Mouse (Mus musculus) frontal cortex, adult (tissue): Measurements from ENCODE around the gene Isoc2a.
"Not testable (repeated sequence)": the region's sequence is repeated elsewhere in the genome, so short reads cannot be mapped to it uniquely, and the experiment has no call there.

ENCODE experiments used
- ATAC-seq: cut with Nextera tagmentation; 2 replicates; pipeline ENCODE4 v1.9.2; 2017; ENCODE audit warnings: mild to moderate bottlenecking, moderate library complexity, mixed read lengths; ENCODE audit not compliant: low TSS enrichment

The Isoc2a gene

DNA sequence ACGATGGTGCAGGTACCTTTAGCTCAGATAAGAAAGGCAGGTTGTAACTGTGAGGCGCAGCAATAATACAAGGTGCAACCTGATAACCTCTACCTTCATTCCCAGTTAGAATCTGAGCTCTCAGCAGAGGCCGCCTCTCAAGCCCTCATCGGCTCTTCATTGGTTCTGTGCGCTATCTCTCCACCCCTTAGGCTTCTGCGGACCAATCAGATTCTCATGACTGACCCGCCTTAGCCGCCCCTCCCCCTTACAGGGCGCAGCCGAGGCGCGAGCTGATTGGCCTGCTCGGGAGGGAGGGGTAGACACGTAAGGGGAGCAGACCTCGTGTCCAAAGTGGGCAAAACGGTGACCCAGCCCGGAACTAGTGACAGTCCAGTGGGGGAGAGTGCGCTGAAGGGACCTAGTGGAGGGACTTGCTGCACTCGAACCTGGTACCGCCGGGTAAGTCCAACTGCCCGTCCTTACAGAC lies at the start of gene Isoc2a:
TSS of gene Isoc2a (plus strand) at position 401 of the 469 bp plus-strand sequence.
- ATAC-seq = peak; percentile 100

DNA sequence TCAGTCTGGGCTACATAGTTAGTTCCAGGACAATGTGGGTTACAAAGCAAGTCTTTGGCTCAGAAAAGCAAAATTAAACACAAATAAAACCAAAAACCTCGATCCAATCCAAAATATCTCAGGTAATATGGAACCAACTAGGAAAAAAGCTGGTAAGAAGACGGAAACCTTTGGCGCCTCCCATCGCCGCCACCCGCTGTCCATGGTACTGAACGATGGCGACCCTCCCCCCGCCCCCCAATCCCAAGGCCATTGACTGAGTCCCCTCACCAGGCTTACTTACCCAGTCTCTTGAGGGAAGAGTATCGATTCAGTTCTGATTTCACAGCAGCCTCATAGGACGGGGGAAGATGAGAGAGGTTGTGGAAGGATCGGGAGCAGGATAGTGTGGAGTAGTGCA lies 46.5 kb upstream of the Isoc2a start:
- no peak for ATAC-seq

DNA sequence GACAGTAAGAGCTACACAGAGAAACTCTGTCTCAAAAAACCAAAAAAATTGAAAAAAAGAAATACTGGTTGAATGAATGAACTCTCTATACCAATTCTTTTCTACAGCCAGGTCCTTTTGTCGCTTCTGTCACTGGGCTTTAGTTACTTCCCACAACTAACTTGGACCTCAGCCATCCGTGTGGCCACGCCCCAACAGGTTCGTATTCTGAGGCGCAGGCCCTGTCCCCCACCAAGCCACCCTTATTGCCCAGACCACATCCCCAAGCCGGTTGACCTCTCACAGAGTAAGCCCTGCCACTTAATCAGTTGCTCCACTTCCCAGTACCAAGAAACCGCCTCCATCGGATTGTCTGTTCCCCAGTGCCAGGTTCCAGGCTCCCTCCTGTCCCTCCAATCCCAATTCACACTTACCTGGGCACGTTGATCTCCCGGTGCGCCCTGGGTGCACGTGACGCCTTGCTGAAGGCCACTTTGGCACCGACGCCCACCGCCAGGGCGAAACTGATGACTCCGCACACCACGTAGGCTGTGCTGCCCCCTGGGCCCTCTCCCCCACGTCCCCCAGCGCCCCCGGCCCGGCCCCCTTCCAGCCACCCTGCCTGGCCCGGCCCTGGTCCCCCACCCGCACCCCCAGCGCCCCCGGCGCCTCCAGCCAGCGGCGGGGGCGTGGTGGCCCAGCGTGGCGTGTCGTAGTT lies 41.2 kb upstream of the Isoc2a start:
- no peak for ATAC-seq

DNA sequence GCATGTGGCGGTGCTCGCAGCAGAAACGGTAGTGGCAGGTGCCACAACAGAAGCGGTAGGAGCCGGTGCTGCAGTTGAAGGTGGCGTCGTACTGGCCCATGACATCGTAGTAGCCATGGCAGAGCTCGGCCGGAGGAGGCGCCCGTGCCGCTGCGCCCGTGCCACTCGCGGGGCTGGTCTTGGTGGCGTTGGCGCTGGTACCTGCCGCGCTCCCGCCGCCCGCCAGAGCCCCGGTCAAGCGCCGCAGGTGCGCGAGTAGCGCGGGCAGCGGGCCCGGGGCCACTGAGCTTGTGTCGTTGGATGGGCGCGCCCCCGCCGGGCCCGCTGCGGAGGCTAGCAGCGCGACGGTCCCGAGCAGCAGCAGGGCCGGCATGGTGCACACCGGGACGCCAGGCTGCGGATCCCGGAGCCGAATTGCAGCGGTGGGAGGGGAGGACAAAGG lies 40.6 kb upstream of the Isoc2a start:
- peak; percentile 78 for ATAC-seq

DNA sequence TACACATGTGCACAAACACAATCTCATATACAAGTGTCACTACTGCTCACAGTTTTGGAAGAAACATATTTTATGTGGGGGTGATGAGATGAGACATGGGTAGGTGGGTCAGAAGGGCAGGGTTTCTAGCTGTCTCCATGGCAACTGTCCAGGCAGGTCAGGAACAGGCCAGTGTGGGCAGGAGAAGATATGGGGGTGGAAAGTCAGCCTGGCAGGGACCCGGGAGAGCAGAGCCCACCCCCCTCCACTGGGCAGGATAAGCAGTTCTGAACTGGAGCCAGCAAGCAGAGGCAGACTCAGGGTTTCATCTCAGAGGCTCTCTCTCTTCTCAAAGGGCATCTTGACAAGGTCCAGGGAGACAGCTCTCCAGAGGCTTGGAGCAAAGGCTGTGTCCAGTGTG lies 39.3 kb upstream of the Isoc2a start:
- ATAC-seq = no peak

DNA sequence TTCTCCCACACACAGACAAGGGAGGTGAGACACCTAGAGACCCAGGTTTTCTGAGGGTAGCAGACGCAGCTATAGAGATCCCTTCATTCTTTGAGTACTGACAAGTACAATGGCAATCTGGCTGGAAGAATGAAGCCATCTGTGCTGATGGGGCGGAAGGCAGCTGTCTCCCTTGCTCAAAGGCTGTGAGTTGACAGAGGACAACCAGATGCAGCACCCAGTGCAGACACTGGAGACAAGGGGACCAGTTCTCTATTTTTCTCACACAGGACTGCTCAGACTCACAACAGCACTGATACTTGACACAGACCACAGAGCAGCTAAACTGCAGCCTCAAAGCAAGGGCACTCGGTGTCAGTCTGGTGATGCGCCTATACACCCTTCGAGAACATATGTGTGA lies 34.9 kb upstream of the Isoc2a start:
- ATAC-seq = peak; percentile 13; the same call in 1 of the 2 replicates

DNA sequence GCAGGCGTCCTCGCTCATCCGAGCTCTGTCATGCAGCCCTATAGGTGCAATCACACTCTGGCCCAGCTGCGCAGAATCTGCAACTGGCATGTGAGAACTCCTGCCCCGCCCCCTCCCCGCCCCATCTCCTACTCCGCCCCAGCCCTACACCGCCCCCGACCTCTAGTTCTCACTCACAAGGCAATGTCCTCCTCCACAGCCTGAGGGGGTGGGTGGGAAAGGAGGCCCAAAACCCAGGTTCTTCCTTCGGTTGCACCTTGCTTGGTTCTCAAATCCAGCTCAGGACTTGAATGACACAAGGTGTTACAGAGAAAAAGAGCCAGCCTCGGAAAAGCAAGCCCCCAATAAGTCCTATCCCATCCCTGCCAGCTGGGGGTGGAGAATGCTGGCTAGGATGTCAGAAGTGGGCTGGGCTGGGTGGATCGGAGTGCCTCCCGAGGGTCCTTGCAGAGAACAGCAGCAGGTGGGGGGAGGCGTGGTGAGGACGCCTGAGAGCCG lies 34.3 kb upstream of the Isoc2a start:
- no peak for ATAC-seq

DNA sequence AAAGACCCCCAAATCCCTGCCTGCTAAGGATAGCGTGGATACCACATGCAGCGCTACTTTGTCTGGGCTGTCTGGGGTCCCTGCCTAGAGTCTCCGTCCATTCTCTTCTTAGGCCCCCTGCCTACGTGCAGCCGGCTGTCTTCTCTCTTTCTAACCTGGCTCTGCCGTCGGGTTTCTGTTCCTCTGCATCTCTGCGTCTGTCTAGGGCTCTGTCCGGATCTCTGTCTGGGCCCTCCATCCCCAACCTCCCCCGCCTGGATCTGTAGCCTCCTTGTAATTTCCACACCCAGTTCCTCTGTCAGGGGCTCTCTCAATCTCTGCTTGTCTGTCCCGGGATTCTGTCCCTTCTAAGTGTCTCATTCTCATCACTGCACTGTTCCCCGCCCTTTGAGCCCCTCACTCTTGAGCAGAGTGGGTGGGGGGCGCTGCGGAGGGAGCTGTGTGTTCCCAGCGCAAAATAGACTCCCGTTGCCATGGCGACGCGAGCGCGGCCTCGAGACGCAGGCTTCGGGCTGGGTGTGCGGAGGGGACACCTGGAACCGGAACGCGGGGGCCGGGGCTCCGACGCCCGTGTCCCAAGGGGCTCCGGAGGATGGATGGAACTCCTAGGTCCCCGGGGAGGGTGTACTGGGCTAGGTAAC lies 33.2 kb upstream of the Isoc2a start:
- ATAC-seq = peak; percentile 48

DNA sequence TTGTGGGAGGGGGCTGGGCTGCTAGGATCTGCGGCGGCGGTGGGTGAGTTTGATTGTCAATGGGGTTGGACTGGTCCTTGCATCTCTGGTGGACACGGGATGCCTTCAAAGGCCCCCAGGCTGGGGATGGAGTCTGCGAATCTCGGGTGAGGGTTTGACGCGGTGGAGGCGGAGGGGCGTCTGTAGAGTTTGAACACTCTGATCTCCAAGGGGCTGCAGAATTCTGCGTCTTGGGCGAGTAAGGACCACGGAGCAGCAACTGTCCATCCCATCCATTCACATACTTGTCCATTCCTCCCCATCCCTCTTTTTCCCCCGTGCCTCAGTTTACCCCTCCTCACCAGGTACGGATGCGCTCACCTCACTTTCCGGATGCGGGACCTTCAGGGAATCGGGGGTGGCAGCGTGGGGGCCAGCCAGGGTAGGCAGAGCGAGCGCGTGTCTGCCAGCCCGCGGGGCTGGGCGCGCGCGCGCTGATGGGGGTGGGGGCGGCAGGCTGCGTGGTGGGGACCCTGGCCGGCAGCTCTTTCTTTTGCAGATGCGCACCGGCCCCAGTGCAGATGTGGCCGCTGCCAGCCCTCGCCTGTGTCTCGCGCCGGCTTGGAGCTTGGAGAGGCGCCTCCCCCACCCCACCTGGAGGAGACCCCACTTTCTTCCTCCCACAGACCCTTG lies 32.6 kb upstream of the Isoc2a start, which contains the start of gene Shisa7:
TSS of gene Shisa7 (minus strand) at position 452 of the 672 bp plus-strand sequence.
- ATAC-seq = peak; percentile 10; the same call in 1 of the 2 replicates

DNA sequence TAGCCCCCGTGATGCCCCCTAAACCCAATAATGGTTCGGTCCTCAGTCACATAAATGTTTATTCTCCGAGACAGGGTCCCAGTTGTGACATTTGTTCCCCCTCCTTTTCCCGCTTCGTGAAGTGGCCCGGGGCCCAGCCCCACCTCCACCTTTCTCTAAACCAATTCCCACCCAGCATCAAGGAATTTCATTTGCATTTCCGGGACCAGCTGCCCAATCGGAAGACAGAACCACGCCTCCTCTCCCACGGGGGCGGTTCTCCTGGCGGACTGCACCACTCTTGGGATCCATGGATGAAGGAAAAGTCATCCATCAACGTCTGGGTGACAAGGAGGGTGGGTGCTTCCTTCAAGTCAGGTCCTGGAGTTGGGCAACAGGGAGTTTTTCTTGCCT lies 32.0 kb upstream of the Isoc2a start:
- peak; percentile 72 for ATAC-seq

DNA sequence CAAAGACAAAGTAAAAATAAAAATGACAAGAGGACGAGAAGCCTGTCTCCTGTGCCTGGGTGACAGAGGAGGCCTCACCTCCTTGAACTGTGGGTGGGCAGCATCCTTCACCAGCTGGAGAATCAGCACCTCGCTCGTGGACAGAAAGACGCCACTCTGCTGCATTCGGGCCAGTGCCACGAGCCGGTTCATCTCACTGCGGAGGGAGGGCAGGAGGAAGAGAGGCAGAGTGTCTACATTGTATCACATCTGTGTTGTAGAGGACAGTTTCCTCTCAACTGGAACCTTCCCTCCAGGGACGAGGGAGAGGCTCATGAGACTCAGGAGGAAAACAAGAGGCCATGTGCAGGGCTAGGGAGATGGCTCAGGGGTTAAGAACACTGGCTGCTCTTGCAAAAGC lies 27.6 kb upstream of the Isoc2a start:
- no peak for ATAC-seq

DNA sequence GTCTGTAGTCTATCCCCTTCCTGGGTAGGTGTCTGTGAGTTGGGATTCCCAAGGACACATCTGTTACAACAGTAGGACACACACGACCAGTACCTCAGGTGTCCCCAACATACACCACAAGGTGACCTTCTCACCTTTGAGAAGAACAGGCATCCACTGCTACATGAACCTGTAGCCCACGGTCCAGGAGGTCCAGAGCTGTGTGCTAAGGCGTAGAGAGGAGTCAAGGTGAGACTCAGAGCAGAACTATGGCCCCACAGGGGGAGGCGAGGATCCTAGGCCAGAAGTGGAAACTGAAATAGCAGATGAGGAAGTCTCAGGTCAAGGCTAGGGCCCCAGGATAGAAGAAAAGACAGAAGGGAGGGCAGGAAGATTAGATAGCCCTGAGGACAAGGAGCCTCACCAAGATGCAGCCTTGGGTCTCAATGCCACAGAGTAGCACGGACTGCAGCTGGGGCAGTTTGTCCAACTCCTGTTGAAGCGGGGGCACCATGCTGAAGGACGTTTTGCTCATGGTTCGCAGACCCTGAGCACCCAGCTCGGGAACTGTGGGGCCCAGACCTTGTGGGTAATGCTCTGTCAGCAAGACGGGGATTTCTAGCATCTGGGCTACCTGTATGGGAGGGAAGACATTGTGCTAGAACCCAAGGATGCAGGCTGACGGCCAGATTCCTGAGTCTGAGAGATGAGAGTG lies 26.2 kb upstream of the Isoc2a start:
- ATAC-seq = no peak

DNA sequence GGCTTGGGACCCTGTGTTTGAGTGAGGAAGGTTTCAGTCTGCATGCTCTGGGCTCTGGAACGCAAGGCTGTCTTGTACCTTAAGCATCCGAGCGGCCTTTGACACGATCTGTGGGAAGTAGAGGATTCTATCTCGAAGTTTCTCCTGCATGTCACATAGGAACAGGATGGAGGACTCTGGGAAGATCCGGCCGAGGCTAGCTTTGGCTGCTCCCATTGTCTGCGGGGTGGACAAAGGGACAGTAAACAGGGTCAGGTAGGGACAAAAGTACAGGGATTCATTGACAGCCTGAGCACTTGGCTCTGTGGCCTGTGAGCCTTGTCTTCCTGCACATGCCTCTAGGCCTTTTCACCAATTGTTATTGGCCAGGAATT lies 25.7 kb upstream of the Isoc2a start:
- ATAC-seq = no peak

DNA sequence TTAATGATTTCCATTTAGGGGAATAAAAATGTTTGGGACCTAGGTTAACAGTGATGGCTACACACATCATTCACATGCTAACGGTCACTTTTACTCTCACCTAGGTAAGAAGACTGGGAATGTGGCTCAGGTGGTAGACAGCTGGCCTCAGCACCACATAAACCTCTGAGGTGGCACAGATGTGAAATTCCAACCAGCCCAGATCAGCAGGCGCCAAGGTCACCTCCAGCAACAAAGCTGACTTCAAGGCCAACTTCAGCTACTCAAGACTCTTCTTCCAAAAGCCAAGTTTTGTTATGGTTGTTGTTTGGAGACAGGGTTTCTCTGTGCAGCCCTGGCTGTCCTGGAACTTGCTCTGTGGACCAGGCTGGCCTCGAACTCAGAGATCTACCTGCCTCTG lies 23.3 kb upstream of the Isoc2a start:
- no peak for ATAC-seq

DNA sequence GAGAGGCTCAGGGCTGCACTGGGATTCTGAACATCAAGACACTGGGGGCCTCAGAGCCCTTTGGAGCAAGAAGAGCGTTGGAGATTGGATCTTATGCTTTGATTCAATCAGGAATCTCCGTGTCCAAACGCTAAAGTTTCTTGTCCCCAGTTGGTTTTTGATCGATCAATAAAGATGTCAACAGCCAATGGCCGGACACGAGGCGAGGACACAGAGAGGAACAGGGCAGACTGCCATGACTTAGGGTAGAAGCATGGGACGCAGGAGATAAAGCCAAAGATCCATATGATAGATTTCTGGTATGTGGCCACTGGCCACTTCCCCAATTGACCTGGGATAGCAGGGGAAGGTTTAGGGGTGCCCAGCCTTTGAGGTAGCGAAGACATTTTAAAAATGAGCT lies 20.4 kb upstream of the Isoc2a start:
- ATAC-seq = no peak

DNA sequence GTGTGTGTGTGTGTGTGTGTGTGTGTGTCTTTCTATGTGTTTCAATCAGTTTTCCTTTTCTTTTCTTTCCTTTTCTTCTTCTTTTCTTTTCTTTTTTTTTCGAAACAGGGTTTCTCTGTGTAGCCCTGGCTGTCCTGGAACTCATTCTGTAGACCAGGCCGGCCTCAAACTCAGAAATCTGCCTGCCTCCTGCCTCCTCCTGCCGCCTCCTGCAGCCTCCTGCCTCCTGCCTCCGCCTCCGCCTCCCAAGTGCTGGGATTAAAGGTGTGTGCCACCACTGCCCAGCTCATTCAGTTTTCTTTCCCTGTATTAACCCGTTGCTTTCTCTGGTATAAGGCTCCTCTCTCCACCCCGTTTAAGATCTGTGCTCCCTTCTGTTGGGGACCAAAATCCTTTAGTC lies 19.6 kb upstream of the Isoc2a start:
- ATAC-seq = no peak

DNA sequence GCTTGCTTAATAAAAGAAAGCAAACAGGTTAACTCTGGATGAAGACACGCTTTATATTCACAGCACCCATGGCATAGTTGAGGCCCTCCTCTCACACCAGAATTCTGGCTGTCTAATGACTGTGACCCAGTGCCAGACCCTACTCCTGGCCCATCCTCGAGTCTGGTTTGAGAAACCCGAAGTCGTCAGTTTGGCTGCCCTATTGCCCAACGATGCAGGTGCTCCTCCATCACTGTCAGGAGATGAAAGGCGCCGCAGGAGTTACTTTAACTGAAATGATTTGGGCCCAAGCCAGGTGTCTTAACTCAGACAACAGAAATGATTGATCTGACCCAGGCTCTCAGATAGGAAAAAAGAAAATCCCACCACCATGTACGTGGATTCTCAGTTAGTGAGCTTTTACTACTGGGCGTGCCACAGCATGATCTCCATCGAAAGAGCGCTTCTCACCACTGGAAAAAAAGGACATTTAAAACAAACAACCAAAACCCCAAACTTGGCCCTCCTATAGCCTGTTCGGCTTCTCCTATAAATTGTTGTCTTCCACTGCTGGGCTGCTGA lies 17.5 kb upstream of the Isoc2a start:
- no peak for ATAC-seq

DNA sequence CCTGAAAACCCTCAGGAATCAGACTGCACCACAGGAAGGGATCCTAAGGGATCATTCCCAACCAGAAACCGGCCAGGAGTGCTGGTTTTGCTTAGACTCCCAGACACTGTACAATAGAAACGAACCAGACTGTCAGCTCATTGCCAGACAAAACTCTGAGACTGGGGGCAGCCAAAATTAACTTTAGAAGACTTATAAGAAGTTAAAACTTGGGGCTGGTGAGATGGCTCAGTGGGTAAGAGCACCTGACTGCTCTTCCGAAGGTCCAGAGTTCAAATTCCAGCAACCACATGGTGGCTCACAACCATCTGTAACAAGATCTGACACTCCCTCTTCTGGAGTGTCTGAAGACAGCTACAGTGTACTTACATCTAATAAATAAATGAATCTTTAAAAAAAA lies 16.0 kb upstream of the Isoc2a start:
- ATAC-seq = not testable (repeated sequence)

DNA sequence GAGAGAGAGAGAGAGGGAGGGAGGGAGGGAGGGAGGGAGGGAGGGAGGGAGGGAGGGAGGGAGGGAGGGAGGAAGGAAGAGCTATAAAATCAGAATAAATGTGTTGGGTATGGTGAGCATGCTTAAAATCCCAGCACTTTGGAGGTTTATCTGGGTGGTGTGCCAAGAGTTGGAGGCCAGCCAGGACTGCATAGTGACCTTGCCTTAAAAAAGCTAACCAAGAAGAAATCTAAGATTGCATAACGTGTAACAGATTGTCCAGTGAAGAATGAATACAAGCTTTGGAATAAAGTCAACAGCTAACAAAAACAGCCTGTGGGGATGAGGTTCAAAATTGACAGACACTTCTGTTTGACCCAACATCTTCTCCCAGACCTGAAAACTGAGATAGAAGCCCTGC lies 13.9 kb upstream of the Isoc2a start:
- ATAC-seq = no peak

DNA sequence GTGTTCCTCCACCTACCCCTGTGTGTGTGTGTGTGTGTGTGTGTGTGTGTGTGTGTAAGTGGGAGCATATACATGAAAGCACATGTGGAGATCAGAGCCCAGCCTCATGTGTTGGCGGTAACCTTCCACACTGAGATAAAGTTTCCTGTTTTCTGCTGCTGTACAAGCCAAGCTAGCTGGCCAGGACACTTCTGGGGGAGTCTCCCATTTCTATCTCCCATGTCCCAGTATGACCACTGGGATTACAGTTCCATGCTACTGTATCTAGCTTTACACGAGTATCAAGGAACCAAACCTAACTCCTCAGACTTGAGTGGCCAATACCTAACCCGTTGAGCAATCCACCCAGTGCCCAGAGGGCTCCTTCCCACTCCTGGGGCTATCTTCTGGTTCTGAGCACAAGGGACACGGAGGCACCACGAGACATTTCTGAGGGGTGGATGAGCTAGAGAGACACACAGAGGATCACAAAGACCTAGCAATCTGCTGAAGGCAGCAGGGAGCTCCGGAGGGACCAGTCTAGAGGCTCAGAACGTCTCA lies 13.3 kb upstream of the Isoc2a start:
- no peak for ATAC-seq

DNA sequence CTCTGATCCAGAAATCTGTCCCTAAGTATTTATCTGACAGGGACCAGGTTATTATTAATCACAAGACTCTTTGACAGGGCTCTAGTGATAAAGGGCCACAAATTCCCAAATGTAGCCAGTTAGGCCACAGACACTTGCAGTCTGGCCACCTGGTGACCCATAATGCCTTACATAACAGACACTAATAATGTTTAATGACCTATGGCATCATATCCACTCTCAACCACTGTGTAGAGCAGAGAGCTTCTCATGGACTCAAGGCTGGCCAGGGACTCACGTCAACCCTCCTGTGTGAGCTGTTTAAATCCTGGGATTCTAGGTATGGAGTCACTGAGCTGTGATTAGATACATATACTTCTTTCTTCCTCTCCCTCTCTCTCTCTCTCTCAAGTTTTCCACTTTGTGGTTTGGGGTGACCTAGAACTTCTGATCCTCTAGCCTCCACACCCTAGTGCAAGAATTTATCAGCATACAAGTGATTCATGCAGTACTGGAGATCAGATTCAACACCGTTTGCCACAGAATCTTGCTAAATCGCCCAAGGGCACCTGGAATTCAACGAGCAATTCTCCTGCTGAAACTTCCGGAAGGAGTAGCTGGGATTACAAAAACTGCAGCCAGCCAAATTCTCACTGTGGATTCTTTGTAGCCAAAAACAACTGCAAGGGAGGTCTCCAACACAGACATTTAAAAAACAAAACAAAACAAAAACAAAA lies 12.7 kb upstream of the Isoc2a start:
- no peak for ATAC-seq
